Mouse (Mus musculus) spleen, adult 2 months (tissue): ENCODE measurements around the gene Samd4b.

Experiments used
- CTCF ChIP-seq: fragments of 200-500 bp; IDR thresholded peaks from 2 replicates; pipeline ENCODE4 v1.5.1; 2011; ENCODE audit warnings: mild to moderate bottlenecking, inconsistent platforms; ENCODE audit not compliant: insufficient read depth, insufficient read length, insufficient replicate concordance; ENCODE audit errors: extremely low read depth
- POLR2A ChIP-seq: fragments of 200-500 bp; IDR thresholded peaks from 2 replicates; pipeline ENCODE4 v1.6.1; 2011; ENCODE audit warnings: low read depth, low read length, inconsistent platforms

DNA sequence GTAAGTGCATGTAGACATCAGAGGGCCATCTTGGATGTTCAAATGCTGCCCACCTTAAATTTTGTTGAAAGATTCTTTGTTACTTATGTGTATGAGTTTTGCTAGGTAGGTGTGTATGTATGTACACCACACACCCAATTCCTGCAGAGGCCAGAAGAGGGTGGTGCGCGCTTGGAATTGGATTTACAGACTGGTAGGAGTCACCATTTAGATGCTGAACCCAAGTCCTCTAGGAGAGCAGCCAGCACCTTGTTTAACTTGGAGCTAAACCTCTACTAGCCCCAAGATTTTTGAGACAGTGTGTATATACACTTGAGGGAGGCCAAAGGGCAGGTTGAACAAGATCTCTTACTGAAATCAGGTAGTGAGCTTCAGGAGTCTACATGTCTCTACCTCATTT is 244.7 kb downstream of the Samd4b start:
- no peak for TF ChIP-seq POLR2A
- no peak for TF ChIP-seq CTCF
